Mouse (Mus musculus) kidney, adult 2 months (tissue): ENCODE results near the gene Gm45140.

ENCODE experiments used
- CTCF ChIP-seq: fragments of 200-500 bp; conservative IDR thresholded peaks from 2 replicates; pipeline ENCODE4 v1.5.1; 2011; ENCODE audit warnings: low read depth, mild to moderate bottlenecking, control low read depth, low read length, moderate library complexity, mixed read lengths; ENCODE audit not compliant: insufficient read depth, insufficient read length
- POLR2A ChIP-seq: fragments of 200-500 bp; IDR thresholded peaks from one replicate; pipeline ENCODE4 v1.6.1; 2011; ENCODE audit warnings: low read depth, low read length, control low read depth

DNA sequence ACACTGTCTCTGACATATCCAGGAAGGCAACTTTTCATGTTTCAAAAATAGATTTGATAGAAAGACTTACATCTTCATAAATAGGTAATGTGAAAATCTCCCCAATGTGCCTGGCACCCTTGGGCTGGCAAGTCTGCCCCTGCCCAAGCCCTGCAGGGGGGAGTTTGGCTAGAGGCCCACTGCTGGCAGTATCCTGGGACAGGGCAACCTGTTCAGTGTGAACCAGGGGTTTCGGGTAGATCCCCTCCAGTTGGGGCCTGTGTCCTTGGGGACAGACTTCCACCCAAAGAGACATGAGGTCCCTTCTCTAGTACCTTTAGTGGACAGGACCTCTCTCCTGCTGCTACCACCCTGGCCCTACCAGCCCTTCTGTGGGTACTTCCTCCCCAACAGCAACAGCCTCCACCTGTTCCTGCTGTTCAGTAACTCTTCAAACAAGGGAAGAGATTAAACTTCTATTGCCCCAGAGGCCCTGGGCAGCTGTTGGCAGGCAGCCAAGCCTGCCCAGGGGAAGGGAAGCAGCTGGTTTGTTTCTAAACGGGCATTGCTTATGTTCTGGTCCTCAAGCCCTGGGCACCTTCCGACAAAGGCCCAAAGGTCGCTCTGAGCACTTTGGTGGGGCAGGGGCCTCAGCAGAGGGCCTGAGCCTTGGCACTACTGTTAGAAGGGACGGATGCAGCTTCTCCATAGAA lies 46.6 kb downstream of the Gm45140 start:
- no peak for TF ChIP-seq CTCF
- TF ChIP-seq POLR2A: no peak
